Mouse (Mus musculus): ENCODE results near the gene Lyrm4. TPM values are rescaled to one million over a fixed set of nuclear protein-coding genes. Genes with fewer than 3 reads are reported as not detected.
A peak's percentile ranks its signal among the peaks of the same experiment; 100 is the strongest.

The Lyrm4 gene
- polyA plus RNA-seq, 1 experiment from 2014 or later, result 38.8 TPM

GRCm38 (mm10) chr13:36081591-36081990 is 35.7 kb downstream of the Lyrm4 start:
- Histone ChIP-seq H3K9me3 (ENCODE audit: control insufficient read depth, low read length) (no peaks in the 10 kb centered on the region), H3K4me2 (ENCODE audit: low read length) (no peak overlapping the region), H3K4me3 (ENCODE audit: low read length) (no peak overlapping the region), H3K36me3 (ENCODE audit: control insufficient read depth, insufficient read depth, low read length) (no peaks in the 10 kb centered on the region), H3K4me1 (ENCODE audit: control insufficient read depth, insufficient read depth, low read depth, low read length) (no peaks in the 10 kb centered on the region), H3K27me3 (replicated peaks; ENCODE audit: control insufficient read depth, insufficient read depth, low read length) (no peaks in the 10 kb centered on the region), H3K9ac (ENCODE audit: low read depth, low read length) (no peak overlapping the region), H3K27ac (ENCODE audit: low read depth, low read length) (no peak overlapping the region)
- no peak for ATAC-seq
- 96% methylated on average over 3 of the region's 3 CpGs for WGBS

GRCm38 (mm10) chr13:36074484-36074883 is 42.8 kb downstream of the Lyrm4 start:
- Histone ChIP-seq H3K9ac (ENCODE audit: low read depth, low read length) (no peak overlapping the region), H3K9me3 (ENCODE audit: control insufficient read depth, low read length) (no peaks in the 10 kb centered on the region), H3K36me3 (ENCODE audit: control insufficient read depth, insufficient read depth, low read length) (no peaks in the 10 kb centered on the region), H3K4me2 (ENCODE audit: low read length) (no peak overlapping the region), H3K27ac (ENCODE audit: low read depth, low read length) (no peak overlapping the region), H3K27me3 (replicated peaks; ENCODE audit: control insufficient read depth, insufficient read depth, low read length) (no peaks in the 10 kb centered on the region), H3K4me1 (ENCODE audit: control insufficient read depth, insufficient read depth, low read depth, low read length) (no peaks in the 10 kb centered on the region), H3K4me3 (ENCODE audit: low read length) (no peak overlapping the region)
- 91% methylated on average over 3 of the region's 3 CpGs for WGBS
- ATAC-seq, result no peak

GRCm38 (mm10) chr13:36066676-36067075 is 50.6 kb downstream of the Lyrm4 start:
- 91% methylated on average over 2 of the region's 2 CpGs for WGBS
- no peaks in the 10 kb centered on the region for H3K27me3 ChIP-seq (replicated peaks; ENCODE audit: control insufficient read depth, insufficient read depth, low read length)
- H3K27ac ChIP-seq (ENCODE audit: low read depth, low read length), result no peak overlapping the region
- H3K4me1 ChIP-seq (ENCODE audit: control insufficient read depth, insufficient read depth, low read depth, low read length), result no peaks in the 10 kb centered on the region
- no peak overlapping the region for H3K4me2 ChIP-seq (ENCODE audit: low read length)
- H3K4me3 ChIP-seq (ENCODE audit: low read length), result no peak overlapping the region
- H3K9ac ChIP-seq (ENCODE audit: low read depth, low read length), result no peak overlapping the region
- H3K9me3 ChIP-seq (ENCODE audit: control insufficient read depth, low read length), result no peaks in the 10 kb centered on the region
- H3K36me3 ChIP-seq (ENCODE audit: control insufficient read depth, insufficient read depth, low read length), result no peaks in the 10 kb centered on the region
- no peak for ATAC-seq

GRCm38 (mm10) chr13:36057489-36057888 is 59.8 kb downstream of the Lyrm4 start:
- no peak for ATAC-seq
- H3K27ac ChIP-seq (ENCODE audit: low read depth, low read length), result no peak overlapping the region
- H3K4me2 ChIP-seq (ENCODE audit: low read length), result no peak overlapping the region
- H3K4me1 ChIP-seq (ENCODE audit: control insufficient read depth, insufficient read depth, low read depth, low read length), result no peaks in the 10 kb centered on the region
- 67% methylated on average over 2 of the region's 2 CpGs for WGBS
- H3K36me3 ChIP-seq (ENCODE audit: control insufficient read depth, insufficient read depth, low read length), result no peaks in the 10 kb centered on the region
- no peaks in the 10 kb centered on the region for H3K27me3 ChIP-seq (replicated peaks; ENCODE audit: control insufficient read depth, insufficient read depth, low read length)
- no peaks in the 10 kb centered on the region for H3K9me3 ChIP-seq (ENCODE audit: control insufficient read depth, low read length)
- no peak overlapping the region for H3K4me3 ChIP-seq (ENCODE audit: low read length)
- no peak overlapping the region for H3K9ac ChIP-seq (ENCODE audit: low read depth, low read length)

GRCm38 (mm10) chr13:36056925-36057324 is 60.4 kb downstream of the Lyrm4 start:
- Histone ChIP-seq H3K27me3 (replicated peaks; ENCODE audit: control insufficient read depth, insufficient read depth, low read length) (no peaks in the 10 kb centered on the region), H3K9ac (ENCODE audit: low read depth, low read length) (no peak overlapping the region), H3K4me3 (ENCODE audit: low read length) (no peak overlapping the region), H3K27ac (ENCODE audit: low read depth, low read length) (no peak overlapping the region), H3K4me1 (ENCODE audit: control insufficient read depth, insufficient read depth, low read depth, low read length) (no peaks in the 10 kb centered on the region), H3K36me3 (ENCODE audit: control insufficient read depth, insufficient read depth, low read length) (no peaks in the 10 kb centered on the region), H3K9me3 (ENCODE audit: control insufficient read depth, low read length) (no peaks in the 10 kb centered on the region), H3K4me2 (ENCODE audit: low read length) (no peak overlapping the region)
- WGBS, result 96% methylated on average over 4 of the region's 4 CpGs
- no peak for ATAC-seq

GRCm38 (mm10) chr13:36056509-36056908 is 60.8 kb downstream of the Lyrm4 start:
- no peak overlapping the region for H3K4me3 ChIP-seq (ENCODE audit: low read length)
- H3K4me2 ChIP-seq (ENCODE audit: low read length), result no peak overlapping the region
- WGBS, result 80% methylated on average over 1 of the region's 1 CpGs
- no peak overlapping the region for H3K9ac ChIP-seq (ENCODE audit: low read depth, low read length)
- ATAC-seq, result no peak
- no peaks in the 10 kb centered on the region for H3K4me1 ChIP-seq (ENCODE audit: control insufficient read depth, insufficient read depth, low read depth, low read length)
- H3K9me3 ChIP-seq (ENCODE audit: control insufficient read depth, low read length), result no peaks in the 10 kb centered on the region
- H3K27ac ChIP-seq (ENCODE audit: low read depth, low read length), result no peak overlapping the region
- no peaks in the 10 kb centered on the region for H3K36me3 ChIP-seq (ENCODE audit: control insufficient read depth, insufficient read depth, low read length)
- H3K27me3 ChIP-seq (replicated peaks; ENCODE audit: control insufficient read depth, insufficient read depth, low read length), result no peaks in the 10 kb centered on the region

GRCm38 (mm10) chr13:36035528-36035927 is 81.8 kb downstream of the Lyrm4 start:
- Histone ChIP-seq H3K9ac (ENCODE audit: low read depth, low read length) (no peak overlapping the region), H3K27me3 (replicated peaks; ENCODE audit: control insufficient read depth, insufficient read depth, low read length) (no peaks in the 10 kb centered on the region), H3K9me3 (ENCODE audit: control insufficient read depth, low read length) (no peaks in the 10 kb centered on the region), H3K4me1 (ENCODE audit: control insufficient read depth, insufficient read depth, low read depth, low read length) (no peaks in the 10 kb centered on the region), H3K27ac (ENCODE audit: low read depth, low read length) (no peak overlapping the region), H3K36me3 (ENCODE audit: control insufficient read depth, insufficient read depth, low read length) (no peaks in the 10 kb centered on the region), H3K4me2 (ENCODE audit: low read length) (no peak overlapping the region), H3K4me3 (ENCODE audit: low read length) (no peak overlapping the region)
- no peak for ATAC-seq
- WGBS, result 88% methylated on average over 4 of the region's 4 CpGs

- no peaks in the 10 kb centered on the region for H3K9me3 ChIP-seq (ENCODE audit: control insufficient read depth, low read length)
- 84% methylated on average over 9 of the region's 9 CpGs for WGBS
- no peaks in the 10 kb centered on the region for H3K27me3 ChIP-seq (replicated peaks; ENCODE audit: control insufficient read depth, insufficient read depth, low read length)
- H3K4me2 ChIP-seq (ENCODE audit: low read length), result no peak overlapping the region
- H3K4me1 ChIP-seq (ENCODE audit: control insufficient read depth, insufficient read depth, low read depth, low read length), result no peaks in the 10 kb centered on the region
- ATAC-seq, result no peak
- no peaks in the 10 kb centered on the region for H3K36me3 ChIP-seq (ENCODE audit: control insufficient read depth, insufficient read depth, low read length)
- H3K27ac ChIP-seq (ENCODE audit: low read depth, low read length), result no peak overlapping the region
- no peak overlapping the region for H3K9ac ChIP-seq (ENCODE audit: low read depth, low read length)
- no peak overlapping the region for H3K4me3 ChIP-seq (ENCODE audit: low read length)
Measured at GRCm38 (mm10) chr13:36031959-36032358, 85.4 kb downstream of the Lyrm4 start.

- peak; percentile 88 for ATAC-seq
- Histone ChIP-seq H3K27me3 (replicated peaks; ENCODE audit: control insufficient read depth, insufficient read depth, low read length) (no peaks in the 10 kb centered on the region), H3K9me3 (ENCODE audit: control insufficient read depth, low read length) (no peaks in the 10 kb centered on the region), H3K4me3 (ENCODE audit: low read length) (no peak overlapping the region), H3K4me1 (ENCODE audit: control insufficient read depth, insufficient read depth, low read depth, low read length) (peaks cover 11% of the 10 kb centered on the region), H3K4me2 (ENCODE audit: low read length) (peak overlapping the region; percentile 13; the same call in 1 of the 2 replicates), H3K36me3 (ENCODE audit: control insufficient read depth, insufficient read depth, low read length) (no peaks in the 10 kb centered on the region), H3K9ac (ENCODE audit: low read depth, low read length) (peak overlapping the region; percentile 36; the same call in 1 of the 2 replicates), H3K27ac (ENCODE audit: low read depth, low read length) (peak overlapping the region; percentile 80)
- WGBS, result 28% methylated on average over 10 of the region's 10 CpGs
Measured at GRCm38 (mm10) chr13:36019309-36020274, 97.7 kb downstream of the Lyrm4 start.

All from hindbrain, embryonic 16.5 days (tissue).